Comparison of ENCODE assay signal across 8 mouse cellular contexts in the genomic region with DNA sequence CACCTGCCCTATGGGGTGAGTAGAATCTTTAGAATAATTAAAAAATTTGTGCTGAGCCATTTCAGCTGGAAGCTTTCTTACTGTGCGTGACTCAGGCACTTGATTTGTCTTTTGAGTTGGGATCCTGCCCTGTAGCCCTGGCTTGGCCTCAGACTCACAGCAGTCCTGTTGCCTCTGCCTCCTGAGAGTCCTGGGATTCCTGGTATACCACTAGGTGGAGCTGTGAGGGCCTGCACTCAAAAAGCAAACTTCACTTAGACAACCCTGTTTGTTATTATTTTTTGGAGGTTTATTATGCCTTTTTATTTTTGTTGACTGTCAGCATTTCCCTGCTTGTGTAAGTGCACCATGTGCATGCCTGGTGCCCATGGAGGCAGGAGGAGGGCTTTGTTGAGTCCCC. TPM values are rescaled to one million over a fixed set of nuclear protein-coding genes. Genes with fewer than 3 reads are reported as not detected.
A peak's percentile ranks its signal among the peaks of the same experiment; 100 is the strongest.
DNase-seq lines count a peak whose midpoint lies in the region; ATAC-seq and TF ChIP-seq lines count a peak whose summit lies in the region.

No protein-coding gene starts in this region.

- ATAC-seq in embryonic facial prominence, embryonic 14.5 days (ENCODE audit: low read depth), result no peak
- ATAC-seq in hindbrain, embryonic 16.5 days, result no peak

- no peaks in the 10 kb centered on the region for H3K4me1 ChIP-seq in thymus, adult 2 months (replicated peaks; ENCODE audit: control insufficient read depth, insufficient read depth, low read length)
- no peaks in the 10 kb centered on the region for H3K4me1 ChIP-seq in embryonic facial prominence, embryonic 14.5 days (ENCODE audit: control insufficient read depth, insufficient read depth, low read length)
- H3K4me1 ChIP-seq in small intestine, adult 2 months (ENCODE audit: control insufficient read depth, insufficient read depth, insufficient read length, low read length), result peaks cover 8% of the 10 kb centered on the region; the same call in 1 of the 2 replicates
- H3K4me1 ChIP-seq in hindbrain, embryonic 16.5 days (ENCODE audit: control insufficient read depth, insufficient read depth, low read depth, low read length), result no peaks in the 10 kb centered on the region

- H3K27ac ChIP-seq in thymus, adult 2 months (ENCODE audit: control insufficient read depth, insufficient read depth, low read length), result no peak overlapping the region
- no peak overlapping the region for H3K27ac ChIP-seq in embryonic facial prominence, embryonic 14.5 days (replicated peaks; ENCODE audit: low read depth, low read length)
- no peak overlapping the region for H3K27ac ChIP-seq in small intestine, adult 2 months (ENCODE audit: insufficient read depth, low read depth, low read length)
- H3K27ac ChIP-seq in hindbrain, embryonic 16.5 days (ENCODE audit: low read depth, low read length), result no peak overlapping the region

- DNase-seq in gastrocnemius, postnatal 10 days, result peak; percentile 24
- no peak for DNase-seq in gastrocnemius, adult 8-10 months (ENCODE audit: low spot score in 2 of 2)
- peak; percentile 18 for DNase-seq in thymus, adult 2 months
- no peak for DNase-seq in thymus, adult 18-20 months
- DNase-seq in embryonic facial prominence, embryonic 14.5 days (ENCODE audit: low spot score), result peak; percentile 10
- DNase-seq in urinary bladder, adult 18-20 months (ENCODE audit: low spot score in 2 of 2), result no peak

- peaks cover 11% of the 10 kb centered on the region for H3K36me3 ChIP-seq in thymus, adult 2 months (ENCODE audit: control insufficient read depth, insufficient read depth, low read length)
- H3K36me3 ChIP-seq in embryonic facial prominence, embryonic 14.5 days (ENCODE audit: control insufficient read depth, insufficient read depth, low read length), result peaks cover 61% of the 10 kb centered on the region
- H3K36me3 ChIP-seq in small intestine, adult 2 months (ENCODE audit: control insufficient read depth, insufficient read depth, low read length), result peaks cover 28% of the 10 kb centered on the region
- peaks cover 17% of the 10 kb centered on the region for H3K36me3 ChIP-seq in hindbrain, embryonic 16.5 days (ENCODE audit: control insufficient read depth, insufficient read depth, low read length)

- no peak overlapping the region for H3K4me2 ChIP-seq in embryonic facial prominence, embryonic 14.5 days (ENCODE audit: low read depth, low read length)
- no peak overlapping the region for H3K4me2 ChIP-seq in hindbrain, embryonic 16.5 days (ENCODE audit: low read length)

- no peak overlapping the region for H3K4me3 ChIP-seq in thymus, adult 2 months (ENCODE audit: control insufficient read depth, insufficient read depth, low read length)
- H3K4me3 ChIP-seq in embryonic facial prominence, embryonic 14.5 days (ENCODE audit: low read depth, low read length), result no peak overlapping the region
- no peak overlapping the region for H3K4me3 ChIP-seq in small intestine, adult 2 months (ENCODE audit: low read depth, low read length)
- H3K4me3 ChIP-seq in hindbrain, embryonic 16.5 days (ENCODE audit: low read length), result no peak overlapping the region

- H3K9ac ChIP-seq in embryonic facial prominence, embryonic 14.5 days (ENCODE audit: low read depth, low read length), result no peak overlapping the region
- H3K9ac ChIP-seq in hindbrain, embryonic 16.5 days (ENCODE audit: low read depth, low read length), result no peak overlapping the region

- no peak for TF ChIP-seq CTCF in thymus, adult 2 months (IDR thresholded peaks at IDR 0.05; ENCODE audit: borderline replicate concordance, control insufficient read depth, extremely low read depth, insufficient read depth, low read length, poor library complexity)
- TF ChIP-seq CTCF in small intestine, adult 2 months (IDR thresholded peaks at IDR 0.05; ENCODE audit: extremely low read depth, insufficient read length, insufficient replicate concordance, low read depth, low read length), result peak; percentile 71; the same call in 1 of the 2 replicates

- no peak for TF ChIP-seq POLR2A in thymus, adult 2 months (IDR thresholded peaks at IDR 0.05; ENCODE audit: control insufficient read depth, extremely low read depth, insufficient read depth, low read length, poor library complexity)
- TF ChIP-seq POLR2A in small intestine, adult 2 months (IDR thresholded peaks at IDR 0.05; ENCODE audit: low read depth, low read length), result no peak

- H3K27me3 ChIP-seq in thymus, adult 2 months (ENCODE audit: control insufficient read depth, insufficient read depth, low read length), result no peaks in the 10 kb centered on the region
- no peaks in the 10 kb centered on the region for H3K27me3 ChIP-seq in embryonic facial prominence, embryonic 14.5 days (replicated peaks; ENCODE audit: control insufficient read depth, insufficient read depth, low read length)
- no peaks in the 10 kb centered on the region for H3K27me3 ChIP-seq in small intestine, adult 2 months (ENCODE audit: control insufficient read depth, insufficient read depth, low read length)
- H3K27me3 ChIP-seq in hindbrain, embryonic 16.5 days (replicated peaks; ENCODE audit: control insufficient read depth, insufficient read depth, low read length), result no peaks in the 10 kb centered on the region

- no peaks in the 10 kb centered on the region for H3K9me3 ChIP-seq in embryonic facial prominence, embryonic 14.5 days (ENCODE audit: control insufficient read depth, low read length)
- no peaks in the 10 kb centered on the region for H3K9me3 ChIP-seq in hindbrain, embryonic 16.5 days (ENCODE audit: control insufficient read depth, low read length)

- WGBS in thymus, adult 2 months, result 95% methylated on average over 1 of the region's 1 CpGs
- 86% methylated on average over 1 of the region's 1 CpGs for WGBS in embryonic facial prominence, embryonic 14.5 days
- WGBS in small intestine, adult 2 months, result 76% methylated on average over 1 of the region's 1 CpGs
- 92% methylated on average over 1 of the region's 1 CpGs for WGBS in hindbrain, embryonic 16.5 days

RNA-seq across cellular contexts. Expression of a gene that starts 11.9 kb away (rescaled TPM):
- total RNA-seq in gastrocnemius, postnatal 10 days (2021), result 1 to 10 TPM; 9.1 to 9.3 TPM
- total RNA-seq in gastrocnemius, adult 8-10 months (2022), result 10 to 100 TPM in 2 of 4 experiments, 1 to 10 TPM in 2; 9.6 to 13.8 (median 11.3) TPM
- 15.4 and 15.6 TPM in 2 replicates for polyA plus RNA-seq in thymus, adult 2 months (2012; rRNA removed)
- 22.3 and 23.9 TPM in 2 replicates for polyA plus RNA-seq in embryonic facial prominence, embryonic 14.5 days (2014; fragmentation: Nextera tagmentation; extraction: Ambion mirVana)
- 5.7 and 5.8 TPM in 2 replicates for polyA plus RNA-seq in small intestine, adult 2 months (2012; rRNA removed)
- polyA plus RNA-seq in hindbrain, embryonic 16.5 days (2015; fragmentation: Nextera tagmentation; extraction: Ambion mirVana), result 22.0 and 23.5 TPM in 2 replicates

RNA-seq across cellular contexts. Expression of a gene that starts 12.0 kb away (rescaled TPM):
- total RNA-seq in gastrocnemius, postnatal 10 days (2021), result 10 to 100 TPM; 25.8 to 31.6 TPM
- 10 to 100 TPM; 26.8 to 34.1 (median 28.8) TPM for total RNA-seq in gastrocnemius, adult 8-10 months (2022)
- polyA plus RNA-seq in thymus, adult 2 months (2012; rRNA removed), result 24.4 and 24.8 TPM in 2 replicates
- polyA plus RNA-seq in embryonic facial prominence, embryonic 14.5 days (2014; fragmentation: Nextera tagmentation; extraction: Ambion mirVana), result 51.7 and 54.3 TPM in 2 replicates
- polyA plus RNA-seq in small intestine, adult 2 months (2012; rRNA removed), result 13.0 and 24.2 TPM in 2 replicates
- 56.1 and 64.4 TPM in 2 replicates for polyA plus RNA-seq in hindbrain, embryonic 16.5 days (2015; fragmentation: Nextera tagmentation; extraction: Ambion mirVana)

RNA-seq across cellular contexts. Expression of a gene that starts 50.4 kb away (rescaled TPM):
- 10 to 100 TPM; 25.2 to 29.9 TPM for total RNA-seq in gastrocnemius, postnatal 10 days (2021)
- 10 to 100 TPM; 52.7 to 61.0 (median 55.8) TPM for total RNA-seq in gastrocnemius, adult 8-10 months (2022)
- polyA plus RNA-seq in thymus, adult 2 months (2012; rRNA removed), result 31.8 and 44.4 TPM in 2 replicates
- polyA plus RNA-seq in embryonic facial prominence, embryonic 14.5 days (2014; fragmentation: Nextera tagmentation; extraction: Ambion mirVana), result 40.6 and 44.7 TPM in 2 replicates
- polyA plus RNA-seq in small intestine, adult 2 months (2012; rRNA removed), result 18.7 and 23.6 TPM in 2 replicates
- polyA plus RNA-seq in hindbrain, embryonic 16.5 days (2015; fragmentation: Nextera tagmentation; extraction: Ambion mirVana), result 26.0 and 26.6 TPM in 2 replicates

Comparison
In these comparisons a context has a peak if more than half of its experiments do, and no peak if none do; other contexts are left out.
1. DNase-seq: peak in gastrocnemius, postnatal 10 days (single experiment), thymus, adult 2 months (single experiment) and embryonic facial prominence, embryonic 14.5 days (single experiment); none in gastrocnemius, adult 8-10 months (0 of 2), thymus, adult 18-20 months (0 of 2) and urinary bladder, adult 18-20 months (0 of 2).